Mouse (Mus musculus) bone marrow, adult 2 months (tissue): ENCODE data around the gene Mfsd7a. TPM values are rescaled to one million over a fixed set of nuclear protein-coding genes. Genes with fewer than 3 reads are reported as not detected.

Source experiments
- H3K27ac ChIP-seq: fragments of 200-500 bp; 2 replicates; pipeline ENCODE4 v1.5.1; 2012; ENCODE audit warnings: low read depth, mild to moderate bottlenecking, control low read depth, inconsistent platforms, low read length; ENCODE audit not compliant: control insufficient read depth, poor library complexity, insufficient read depth
- H3K4me1 ChIP-seq: fragments of 200-500 bp; 2 replicates; pipeline ENCODE4 v1.6.1; 2011; ENCODE audit warnings: low read length; ENCODE audit not compliant: control insufficient read depth, insufficient read depth
- H3K4me3 ChIP-seq: fragments of 200-500 bp; replicated peaks from 2 replicates; pipeline ENCODE3; 2011; ENCODE audit warnings: mild to moderate bottlenecking, low read depth, low read length, control low read depth; ENCODE audit not compliant: control insufficient read depth
- CTCF ChIP-seq: fragments of 200-500 bp; IDR thresholded peaks from 2 replicates; pipeline ENCODE4 v1.5.1; 2011; ENCODE audit warnings: low read length, control low read depth; ENCODE audit not compliant: control insufficient read depth, insufficient read depth
- POLR2A ChIP-seq: fragments of 200-500 bp; IDR thresholded peaks from 2 replicates; pipeline ENCODE4 v1.6.1; 2011; ENCODE audit warnings: low read depth, mild to moderate bottlenecking, control low read depth, low read length, borderline replicate concordance; ENCODE audit not compliant: control insufficient read depth
- WGBS: fragments of 180-500 bp; shearing (Covaris S2); methylation state at CpG from one replicate; pipeline ENCODE4 v1.1.7; 2018; 5-methylcytosine and 5-hydroxymethylcytosine counted together
- polyA plus RNA-seq: library from polyadenylated mRNA; stranded (reverse); fragments of >200 nt; gene quantifications from 2 replicates; pipeline ENCODE4 v1.2.4, GENCODE M21; 2011; ENCODE audit warnings: low replicate concordance; ENCODE audit not compliant: missing spikeins, insufficient read depth, insufficient read length

Gene Mfsd7a
- polyA plus RNA-seq, 1 experiment, result 11.2 TPM

GRCm38 (mm10) chr5:108450837-108451540 lies 2.3 kb upstream of the Mfsd7a start:
- no peak overlapping the region for H3K27ac ChIP-seq
- no peak overlapping the region for H3K4me3 ChIP-seq
- WGBS, result 79% methylated on average over 8 of the region's 8 CpGs
- TF ChIP-seq POLR2A, result no peak
- no peak for TF ChIP-seq CTCF
- peaks cover 4% of the 10 kb centered on the region for H3K4me1 ChIP-seq

- Histone ChIP-seq H3K4me3 (peak overlapping the region; percentile 57), H3K4me1 (peaks cover 4% of the 10 kb centered on the region), H3K27ac (peak overlapping the region; percentile 43; the same call in 1 of the 2 replicates)
- WGBS, result 58% methylated on average over 7 of the region's 7 CpGs
- TF ChIP-seq POLR2A (no peak), CTCF (no peak)
These were observed 834 bp downstream of the Mfsd7a start for GRCm38 (mm10) chr5:108447857-108448256.

GRCm38 (mm10) chr5:108446973-108447372 lies 1.7 kb downstream of the Mfsd7a start:
- no peak overlapping the region for H3K27ac ChIP-seq

GRCm38 (mm10) chr5:108436101-108436500 lies 12.6 kb downstream of the Mfsd7a start:
- peaks cover 2% of the 10 kb centered on the region for H3K4me1 ChIP-seq
- TF ChIP-seq CTCF (no peak), POLR2A (no peak)
- 74% methylated on average over 2 of the region's 2 CpGs for WGBS

More at GRCm38 (mm10) chr5:108446973-108447372, 1.7 kb downstream of the Mfsd7a start:
- TF ChIP-seq POLR2A (no peak), CTCF (no peak)
- peaks cover 4% of the 10 kb centered on the region for H3K4me1 ChIP-seq
- H3K4me3 ChIP-seq, result no peak overlapping the region
- 30% methylated on average over 3 of the region's 3 CpGs for WGBS

GRCm38 (mm10) chr5:108433804-108434587 lies 14.7 kb downstream of the Mfsd7a start, which contains the start of gene Atp5k:
Gene Atp5k, minus strand, starts transcription at chr5:108434448.
- TF ChIP-seq POLR2A, result peak; percentile 53; the same call in 1 of the 2 replicates
- peak; percentile 84 for TF ChIP-seq CTCF
- 1% methylated on average over 42 of the region's 42 CpGs for WGBS
- 0 out of 2 replicates have a peak within 1 kb of the TSS, but pooled peaks have one; percentile 1 for H3K27ac ChIP-seq
- peaks cover 2% of the 10 kb centered on the region for H3K4me1 ChIP-seq
- peak within 1 kb of the TSS; percentile 87 for H3K4me3 ChIP-seq

More at GRCm38 (mm10) chr5:108436101-108436500, 12.6 kb downstream of the Mfsd7a start:
- Histone ChIP-seq H3K4me3 (no peak overlapping the region), H3K27ac (no peak overlapping the region)

GRCm38 (mm10) chr5:108431196-108431595 lies 17.5 kb downstream of the Mfsd7a start:
- no peak overlapping the region for H3K27ac ChIP-seq
- no peak overlapping the region for H3K4me3 ChIP-seq
- 87% methylated on average over 6 of the region's 6 CpGs for WGBS
- H3K4me1 ChIP-seq, result peaks cover 2% of the 10 kb centered on the region
- TF ChIP-seq CTCF (no peak), POLR2A (no peak)

GRCm38 (mm10) chr5:108427186-108427585 lies 21.5 kb downstream of the Mfsd7a start:
- Histone ChIP-seq H3K27ac (no peak overlapping the region), H3K4me1 (no peaks in the 10 kb centered on the region), H3K4me3 (no peak overlapping the region)
- TF ChIP-seq CTCF (peak; percentile 64), POLR2A (no peak)
- 52% methylated on average over 1 of the region's 1 CpGs for WGBS

- H3K4me3 ChIP-seq, result no peak overlapping the region
- no peak for TF ChIP-seq POLR2A
- TF ChIP-seq CTCF, result no peak
- WGBS, result 85% methylated on average over 2 of the region's 2 CpGs
- no peak overlapping the region for H3K27ac ChIP-seq
- H3K4me1 ChIP-seq, result no peaks in the 10 kb centered on the region
These were observed 25.3 kb downstream of the Mfsd7a start for GRCm38 (mm10) chr5:108423427-108423826.
